Mouse (Mus musculus) lung, embryonic 15.5 days (tissue): ENCODE measurements around the gene Rbm12b1. TPM values are rescaled to one million over a fixed set of nuclear protein-coding genes. Genes with fewer than 3 reads are reported as not detected.
A peak's percentile ranks its signal among the peaks of the same experiment; 100 is the strongest.
"Not testable (repeated sequence)": the region's sequence is repeated elsewhere in the genome, so short reads cannot be mapped to it uniquely, and the experiment has no call there.

Experiments
- ATAC-seq: fragments of 200-750 bp; cut with Nextera tagmentation; 2 replicates; pipeline ENCODE4 v1.8.0; 2017; ENCODE audit warnings: moderate number of reproducible peaks, borderline replicate concordance; ENCODE audit not compliant: low FRiP score, low TSS enrichment; ENCODE audit errors: extremely low read depth
- H3K27ac ChIP-seq: fragments of 300-500 bp; sonication (generic); 2 replicates; pipeline ENCODE4 v1.5.1; 2015; ENCODE audit warnings: moderate library complexity, mild to moderate bottlenecking, inconsistent platforms
- H3K27me3 ChIP-seq: fragments of 300-500 bp; sonication (generic); 2 replicates; pipeline ENCODE4 v1.6.1; 2015; ENCODE audit warnings: inconsistent platforms
- H3K36me3 ChIP-seq: fragments of 300-500 bp; sonication (generic); 2 replicates; pipeline ENCODE4 v1.6.1; 2015; ENCODE audit warnings: inconsistent platforms
- H3K4me1 ChIP-seq: fragments of 300-500 bp; sonication (generic); 2 replicates; pipeline ENCODE4 v1.6.1; 2015; ENCODE audit warnings: inconsistent platforms
- H3K4me2 ChIP-seq: fragments of 300-500 bp; sonication (generic); 2 replicates; pipeline ENCODE4 v1.6.1; 2015; ENCODE audit warnings: inconsistent platforms, mild to moderate bottlenecking, moderate library complexity
- H3K4me3 ChIP-seq: fragments of 300-500 bp; sonication (generic); 2 replicates; pipeline ENCODE4 v1.5.1; 2015; ENCODE audit warnings: mild to moderate bottlenecking, inconsistent platforms
- H3K9ac ChIP-seq: fragments of 300-500 bp; sonication (generic); 2 replicates; pipeline ENCODE4 v1.6.1; 2015; ENCODE audit warnings: inconsistent platforms
- H3K9me3 ChIP-seq: fragments of 300-500 bp; sonication (generic); 2 replicates; pipeline ENCODE4 v1.6.1; 2016; ENCODE audit warnings: inconsistent platforms
- WGBS: fragments of 180-500 bp; shearing (Covaris S2); methylation state at CpG from one replicate; pipeline ENCODE4 v1.1.7; 2015; 5-methylcytosine and 5-hydroxymethylcytosine counted together
- polyA plus RNA-seq: library from polyadenylated mRNA; unstranded; fragments of >200 nt; fragmentation: Nextera tagmentation; extraction: Ambion mirVana; gene quantifications from 2 replicates; pipeline ENCODE4 v1.2.1, GENCODE M21; 2015

Rbm12b1 gene
- polyA plus RNA-seq, result 5.9 and 7.1 TPM in 2 replicates

- peak within 1 kb of the TSS; percentile 53 for H3K4me2 ChIP-seq
- H3K9ac ChIP-seq, result peak within 1 kb of the TSS; percentile 40
- H3K27me3 ChIP-seq, H3K4me1 ChIP-seq, H3K9me3 ChIP-seq, H3K36me3 ChIP-seq: not testable (repeated sequence)
- WGBS, result 5% methylated on average over 17 of the region's 32 CpGs
- H3K4me3 ChIP-seq, result peak within 1 kb of the TSS; percentile 42
- ATAC-seq, result peak; percentile 99
- peak within 1 kb of the TSS; percentile 4; the same call in 1 of the 2 replicates for H3K27ac ChIP-seq
Measured at GRCm38 (mm10) chr4:12140141-12140567, at the start of gene Rbm12b1. Rbm12b1 (plus strand) TSS chr4:12140264.

- H3K27ac ChIP-seq, H3K36me3 ChIP-seq, H3K4me1 ChIP-seq, H3K9me3 ChIP-seq, H3K27me3 ChIP-seq: not testable (repeated sequence)
- ATAC-seq, result peak; percentile 82
- peak overlapping the region; percentile 40; the same call in 1 of the 2 replicates for H3K9ac ChIP-seq
- 12% methylated on average over 22 of the region's 40 CpGs for WGBS
- H3K4me3 ChIP-seq, result peak overlapping the region; percentile 42
- H3K4me2 ChIP-seq, result peak overlapping the region; percentile 53
Measured at GRCm38 (mm10) chr4:12140592-12141062, 563 bp downstream of the Rbm12b1 start.

- not testable (repeated sequence) for H3K27me3 ChIP-seq, ATAC-seq, H3K4me1 ChIP-seq, H3K36me3 ChIP-seq, H3K27ac ChIP-seq, H3K9me3 ChIP-seq, H3K4me2 ChIP-seq, H3K4me3 ChIP-seq, H3K9ac ChIP-seq
- WGBS, result 91% methylated on average over 7 of the region's 7 CpGs
Measured at GRCm38 (mm10) chr4:12141516-12141915, 1.5 kb downstream of the Rbm12b1 start.

- Histone ChIP-seq H3K9me3 (no peaks in the 10 kb centered on the region), H3K9ac (no peak overlapping the region), H3K36me3 (peaks cover 27% of the 10 kb centered on the region), H3K4me3 (no peak overlapping the region), H3K4me1 (no peaks in the 10 kb centered on the region), H3K4me2 (no peak overlapping the region), H3K27me3 (no peaks in the 10 kb centered on the region), H3K27ac (no peak overlapping the region)
- no peak for ATAC-seq
Measured at GRCm38 (mm10) chr4:12147660-12148059, 7.6 kb downstream of the Rbm12b1 start.

- Histone ChIP-seq H3K9ac (peak overlapping the region; percentile 94), H3K9me3 (no peaks in the 10 kb centered on the region), H3K27ac (peak overlapping the region; percentile 89), H3K36me3 (peaks cover 22% of the 10 kb centered on the region; the same call in 1 of the 2 replicates), H3K4me1 (peaks cover 7% of the 10 kb centered on the region), H3K4me2 (peak overlapping the region; percentile 65), H3K27me3 (no peaks in the 10 kb centered on the region), H3K4me3 (peak overlapping the region; percentile 92)
- WGBS, result 7% methylated on average over 9 of the region's 9 CpGs
- no peak for ATAC-seq
Measured at GRCm38 (mm10) chr4:12170986-12171317, 30.9 kb downstream of the Rbm12b1 start.

- H3K27me3 ChIP-seq, result no peaks in the 10 kb centered on the region
- no peaks in the 10 kb centered on the region for H3K9me3 ChIP-seq
- peaks cover 7% of the 10 kb centered on the region for H3K4me1 ChIP-seq
- peaks cover 16% of the 10 kb centered on the region; the same call in 1 of the 2 replicates for H3K36me3 ChIP-seq
- WGBS, result 1% methylated on average over 73 of the region's 74 CpGs
- H3K9ac ChIP-seq, result peak within 1 kb of the TSS; percentile 94
- peak; percentile 92 for ATAC-seq
- H3K4me3 ChIP-seq, result peak within 1 kb of the TSS; percentile 92
- H3K4me2 ChIP-seq, result peak within 1 kb of the TSS; percentile 65
- peak within 1 kb of the TSS; percentile 89 for H3K27ac ChIP-seq
Measured at GRCm38 (mm10) chr4:12171318-12172091, 31.4 kb downstream of the Rbm12b1 start, which contains the start of gene Fam92a. Fam92a (minus strand) TSS chr4:12172015.

GRCm38 (mm10) chr4:12178992-12179391 lies 38.9 kb downstream of the Rbm12b1 start:
- Histone ChIP-seq H3K4me2 (no peak overlapping the region), H3K9me3 (no peaks in the 10 kb centered on the region), H3K36me3 (no peaks in the 10 kb centered on the region), H3K27me3 (no peaks in the 10 kb centered on the region), H3K9ac (no peak overlapping the region), H3K4me3 (no peak overlapping the region), H3K4me1 (no peaks in the 10 kb centered on the region), H3K27ac (no peak overlapping the region)
- WGBS, result 83% methylated on average over 10 of the region's 10 CpGs
- no peak for ATAC-seq

Other genes with a start within 250 kb of the Rbm12b1 start
- 0.29 and 0.37 TPM in 2 replicates for gene Gm10604, start 159.0 kb upstream of the Rbm12b1 start, polyA plus RNA-seq
- gene Rbm12b2, start 50.8 kb upstream of the Rbm12b1 start, polyA plus RNA-seq, result 11.2 and 11.8 TPM in 2 replicates
- 85.3 and 95.4 TPM in 2 replicates for gene Fam92a, start 31.8 kb downstream of the Rbm12b1 start, polyA plus RNA-seq